Mouse (Mus musculus) left cerebral cortex, adult 18-20 months (tissue): ENCODE data around the gene Rcor3. TPM values are rescaled to one million over a fixed set of nuclear protein-coding genes. Genes with fewer than 3 reads are reported as not detected.

Experiments used
- DNase-seq, 2 experiments: peaks; one replicate each; pipeline ENCODE4 v3.0.0; 2021 to 2022; ENCODE audit warnings: low spot score in 2 of 2, mixed read lengths in 1 of 2
- total RNA-seq, 2 experiments: library from RNA; stranded (reverse); gene quantifications; 2 replicates each; pipeline ENCODE4 v1.2.3; 2021

Rcor3 gene
- total RNA-seq, 2 experiments from 2014 or later: 27.3 to 28.7 TPM

DNA sequence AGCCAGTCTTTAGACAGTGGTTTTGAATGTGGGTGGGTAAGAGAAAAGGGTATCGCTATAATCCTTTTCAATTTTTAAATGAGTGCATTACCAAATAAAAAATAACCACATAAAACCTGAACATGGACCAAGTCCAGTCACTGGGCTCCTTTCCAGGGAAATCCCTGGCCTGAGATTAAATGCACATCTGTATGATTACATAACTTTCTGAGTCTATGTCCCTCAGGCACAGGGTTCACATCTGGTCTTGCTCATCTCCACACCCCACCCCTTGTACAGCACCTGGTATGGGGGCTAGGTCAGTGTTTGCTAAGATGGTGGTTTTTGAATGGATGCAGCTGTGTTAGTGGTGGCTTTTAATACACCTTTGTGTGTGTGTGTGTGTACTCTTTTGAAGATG lies 65.4 kb downstream of the Rcor3 start:
- no peak for DNase-seq

DNA sequence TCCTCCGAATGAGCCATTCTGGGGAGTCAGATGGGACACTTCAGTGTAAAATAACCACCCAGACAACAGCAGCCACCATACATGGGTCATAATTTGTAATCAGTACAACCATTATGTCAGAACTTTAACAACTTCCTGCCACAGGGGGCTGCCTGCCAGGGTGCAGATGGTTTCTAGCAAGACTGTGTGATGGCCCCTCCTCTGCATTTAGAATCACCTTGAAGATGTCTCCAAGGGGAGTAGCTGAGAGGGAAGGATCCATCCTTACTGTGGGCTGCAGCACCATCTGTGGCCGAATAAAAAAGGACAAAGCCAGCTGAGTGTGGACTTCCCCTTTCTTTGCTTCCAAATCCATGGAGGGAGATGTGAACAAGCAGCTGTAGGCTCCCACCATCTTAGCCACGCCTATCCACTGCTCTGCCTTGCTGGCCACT lies 67.2 kb downstream of the Rcor3 start:
- peak; percentile 25 to 27 for DNase-seq

- DNase-seq: peak; percentile 52 to 71
Observed at GRCm38 (mm10) chr1:192069971-192070591, 67.8 kb downstream of the Rcor3 start.

- DNase-seq: no peak
Observed at GRCm38 (mm10) chr1:192068188-192068587, 69.7 kb downstream of the Rcor3 start.

DNA sequence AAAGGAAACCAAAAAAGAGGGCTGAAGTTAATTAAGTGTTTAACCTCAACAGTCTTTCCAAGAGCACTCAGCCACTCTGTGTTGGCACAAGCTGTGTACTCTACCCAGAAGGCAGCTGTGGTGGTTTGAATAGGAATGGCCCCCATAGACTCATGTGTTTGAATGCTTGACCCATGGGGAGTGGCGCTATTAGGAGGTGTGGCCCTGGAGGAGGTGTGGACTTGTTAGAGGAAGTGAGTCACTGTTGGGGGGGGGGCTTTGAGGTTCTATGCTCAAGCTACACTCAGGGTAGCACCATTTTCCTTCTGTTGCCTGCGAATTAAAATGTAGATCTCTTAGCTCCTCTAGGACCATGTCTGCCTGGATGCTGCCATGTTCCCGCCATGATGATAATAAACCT lies 70.9 kb downstream of the Rcor3 start:
- no peak for DNase-seq

DNA sequence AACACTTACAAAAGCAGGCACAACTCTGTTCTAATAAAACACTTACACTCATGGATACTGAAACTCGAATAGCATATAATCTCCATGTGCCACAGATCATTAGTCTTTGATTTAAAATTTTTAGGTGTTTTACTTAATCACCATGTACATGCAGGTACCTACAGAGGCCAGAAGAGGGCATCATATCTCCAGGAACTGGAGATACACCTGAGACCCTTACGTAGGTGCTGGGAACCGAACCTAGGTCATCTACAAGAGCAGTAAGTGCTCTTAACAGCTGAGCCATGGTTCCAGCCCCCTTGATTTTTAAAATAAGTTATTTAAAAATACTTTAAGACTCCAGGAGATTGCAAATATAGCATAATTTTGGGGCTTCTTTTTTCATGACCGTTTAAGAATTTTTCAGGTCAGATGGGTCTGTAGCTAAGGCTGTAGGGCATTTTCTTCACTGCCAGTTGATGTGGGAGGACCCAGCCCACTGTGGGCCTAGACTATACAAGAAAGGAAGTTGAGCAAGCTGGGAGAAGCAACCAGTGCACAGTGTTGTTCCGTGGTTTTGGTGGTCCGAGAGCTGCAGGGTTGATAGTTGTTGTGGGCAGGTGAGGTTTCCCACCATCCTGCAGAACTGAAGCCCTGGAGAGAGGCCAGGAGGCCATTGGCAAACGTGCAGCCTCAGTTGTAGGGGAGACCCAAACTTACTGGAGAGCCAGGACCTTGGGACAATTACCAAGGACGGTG lies 74.5 kb downstream of the Rcor3 start:
- DNase-seq: no peak

- no peak for DNase-seq
Observed at GRCm38 (mm10) chr1:192062682-192063081, 75.2 kb downstream of the Rcor3 start.

DNA sequence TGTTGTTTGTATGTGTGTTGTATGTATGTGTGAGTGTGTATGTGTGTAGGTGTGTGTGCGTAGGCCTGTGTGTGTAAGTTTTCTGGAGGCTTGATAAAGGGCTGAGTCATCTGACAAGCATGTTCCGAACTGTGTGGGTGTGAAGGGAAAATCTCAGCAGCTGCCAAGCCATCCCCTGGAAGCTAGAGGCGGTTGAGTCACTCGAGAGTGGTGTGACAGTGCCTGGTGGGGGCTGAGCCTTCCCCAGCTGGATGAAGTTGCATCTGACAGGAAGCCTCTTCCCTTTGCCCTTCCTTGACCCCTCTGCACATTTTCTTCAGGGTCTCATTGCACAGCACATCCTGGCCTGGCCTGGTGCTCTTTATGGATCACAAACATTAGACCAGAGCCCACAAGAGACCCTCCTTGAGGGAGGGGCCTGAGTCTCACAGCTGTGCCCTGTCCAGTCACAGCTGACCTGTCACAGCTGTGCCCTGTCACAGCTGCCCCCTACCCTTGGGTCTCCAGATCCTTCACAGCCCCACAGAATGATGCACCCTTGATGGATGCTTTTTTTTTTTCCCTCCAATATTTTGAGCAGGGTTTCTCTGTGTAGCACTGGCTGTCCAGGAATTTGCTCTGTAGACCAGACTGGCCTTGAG lies 76.1 kb downstream of the Rcor3 start:
- peak; percentile 72 to 83 for DNase-seq

- DNase-seq: no peak
Observed at GRCm38 (mm10) chr1:192058911-192059310, 79.0 kb downstream of the Rcor3 start.

- no peak for DNase-seq
Observed at GRCm38 (mm10) chr1:192053726-192054125, 84.1 kb downstream of the Rcor3 start.

DNA sequence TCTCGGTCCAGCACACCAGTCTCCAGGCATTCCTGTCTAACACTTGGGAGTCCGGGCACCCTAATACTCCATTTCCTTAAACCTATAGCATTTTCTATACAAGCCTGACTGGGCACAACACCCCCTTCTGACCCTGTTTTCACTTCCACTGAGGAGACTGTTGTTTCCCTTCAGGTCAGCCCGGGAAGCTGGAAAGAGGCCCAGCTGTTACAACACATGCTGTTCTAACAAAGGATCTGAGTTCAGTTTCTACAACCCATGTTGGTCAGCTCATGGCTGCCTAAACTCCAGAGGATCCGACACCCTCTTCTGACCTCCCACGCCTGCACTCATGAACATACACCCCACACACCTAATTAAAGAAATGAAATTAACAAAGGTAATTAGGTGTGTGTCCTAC lies 84.9 kb downstream of the Rcor3 start:
- no peak for DNase-seq

DNA sequence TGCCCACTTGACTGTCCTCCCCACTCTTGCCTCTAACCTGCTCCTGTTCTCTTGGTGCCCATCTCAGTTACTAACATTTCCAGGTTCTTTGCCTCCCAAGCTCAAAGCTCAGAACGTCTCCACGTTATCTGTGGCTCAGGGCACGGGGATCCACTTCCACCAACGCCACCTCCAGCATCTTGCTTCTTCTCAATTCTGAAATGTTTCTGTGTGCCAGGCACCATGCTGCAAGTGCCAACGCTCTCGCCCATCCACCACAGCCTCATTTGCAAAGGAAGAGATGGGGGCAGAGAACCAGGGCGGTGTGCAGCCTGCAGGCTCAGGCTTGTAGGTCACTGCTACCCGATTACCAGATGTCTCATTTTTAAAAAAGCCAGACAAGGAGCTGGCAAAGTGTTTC lies 85.4 kb downstream of the Rcor3 start:
- DNase-seq: peak; percentile 43 to 72

Other genes starting within 250 kb of the Rcor3 start
- 10 to 100 TPM; 28.7 to 35.9 TPM for gene Slc30a1, start 231.3 kb downstream of the Rcor3 start, total RNA-seq
- gene Rd3, start 160.7 kb downstream of the Rcor3 start, total RNA-seq: under 1 TPM; 0.14 to 0.37 TPM
- 1 to 10 TPM; 4.6 to 7.4 TPM for gene Traf5, start 45.5 kb downstream of the Rcor3 start, total RNA-seq
- gene Kcnh1, start 52.7 kb upstream of the Rcor3 start, total RNA-seq: 10 to 100 TPM; 63.8 to 73.9 TPM